Mouse (Mus musculus) liver, adult 2 months (tissue): Measurements from ENCODE around the gene Dio1. TPM values are rescaled to one million over a fixed set of nuclear protein-coding genes. Genes with fewer than 3 reads are reported as not detected.

ENCODE experiments used
- DNase-seq: peaks from one replicate; pipeline ENCODE4 v3.0.0-alpha.2; 2011; ENCODE audit warnings: low read depth, low spot score; ENCODE audit errors: extremely low read depth
- H3K27ac ChIP-seq: fragments of 200-500 bp; replicated peaks from 2 replicates; pipeline ENCODE4 v1.5.1; 2012; ENCODE audit warnings: low read depth, mild to moderate bottlenecking, control low read depth, inconsistent platforms, low read length; ENCODE audit not compliant: insufficient read depth
- H3K27me3 ChIP-seq: fragments of 200-500 bp; 2 replicates; pipeline ENCODE4 v1.6.1; 2012; ENCODE audit warnings: mild to moderate bottlenecking, moderate library complexity, low read length, inconsistent platforms; ENCODE audit not compliant: control insufficient read depth, insufficient read depth
- H3K36me3 ChIP-seq: fragments of 200-500 bp; 2 replicates; pipeline ENCODE4 v1.6.1; 2012; ENCODE audit warnings: low read length, inconsistent platforms; ENCODE audit not compliant: control insufficient read depth, insufficient read depth
- H3K4me1 ChIP-seq: fragments of 200-500 bp; 2 replicates; pipeline ENCODE4 v1.6.1; 2011; ENCODE audit warnings: low read length; ENCODE audit not compliant: control insufficient read depth, insufficient read depth
- H3K4me3 ChIP-seq: fragments of 200-500 bp; 2 replicates; pipeline ENCODE4 v1.5.1; 2011; ENCODE audit warnings: low read depth, mild to moderate bottlenecking, control low read depth, low read length, moderate library complexity; ENCODE audit not compliant: insufficient read depth
- H3K79me2 ChIP-seq: fragments of 200-500 bp; 2 replicates; pipeline ENCODE4 v1.6.1; 2012; ENCODE audit warnings: inconsistent platforms, mild to moderate bottlenecking, low read length, moderate library complexity; ENCODE audit not compliant: control insufficient read depth, insufficient read depth
- H3K9ac ChIP-seq: fragments of 200-500 bp; 2 replicates; pipeline ENCODE4 v1.6.1; 2012; ENCODE audit warnings: low read depth, mild to moderate bottlenecking, control low read depth, inconsistent platforms, low read length
- CTCF ChIP-seq: fragments of 200-500 bp; IDR thresholded peaks from 2 replicates; pipeline ENCODE4 v1.5.1; 2011; ENCODE audit warnings: low read depth, low read length, control low read depth
- POLR2A ChIP-seq: fragments of 200-500 bp; IDR thresholded peaks from 2 replicates; pipeline ENCODE4 v1.6.1; 2011; ENCODE audit warnings: low read length, control low read depth; ENCODE audit not compliant: insufficient read depth; ENCODE audit errors: extremely low read depth
- WGBS: fragments of 180-500 bp; shearing (Covaris S2); methylation state at CpG from one replicate; pipeline ENCODE4 v1.1.7; 2018; 5-methylcytosine and 5-hydroxymethylcytosine counted together
- polyA plus RNA-seq: library from polyadenylated mRNA; depleted of rRNA; stranded (reverse); fragments of >200 nt; gene quantifications from 2 replicates; pipeline ENCODE4 v1.2.3, GENCODE M21; 2012
- total RNA-seq: library from RNA; depleted of rRNA; stranded (reverse); fragments of >200 nt; gene quantifications from 2 replicates; pipeline ENCODE4 v1.2.3, GENCODE M21; 2014

The Dio1 gene
- total and polyA plus RNA-seq, 2 experiments = 153 to 378 TPM

- no peaks in the 10 kb centered on the region for H3K27me3 ChIP-seq
- no peak overlapping the region for H3K4me3 ChIP-seq
- H3K9ac ChIP-seq = no peak overlapping the region
- no peaks in the 10 kb centered on the region for H3K4me1 ChIP-seq
- peaks cover 7% of the 10 kb centered on the region; the same call in 1 of the 2 replicates for H3K36me3 ChIP-seq
- peak; percentile 46 for DNase-seq
- TF ChIP-seq CTCF = no peak
- no peak for TF ChIP-seq POLR2A
- H3K27ac ChIP-seq = no peak overlapping the region
- no peaks in the 10 kb centered on the region for H3K79me2 ChIP-seq
- WGBS = 83% methylated on average over 3 of the region's 3 CpGs
These were observed 21.3 kb downstream of the Dio1 start for GRCm38 (mm10) chr4:107285446-107286200.

- TF ChIP-seq POLR2A = no peak
- no peak for TF ChIP-seq CTCF
- no peaks in the 10 kb centered on the region for H3K27me3 ChIP-seq
- no peaks in the 10 kb centered on the region for H3K79me2 ChIP-seq
- no peak overlapping the region for H3K4me3 ChIP-seq
- no peaks in the 10 kb centered on the region for H3K4me1 ChIP-seq
- no peak overlapping the region for H3K9ac ChIP-seq
- no peak overlapping the region for H3K27ac ChIP-seq
- 92% methylated on average over 7 of the region's 7 CpGs for WGBS
- H3K36me3 ChIP-seq = peaks cover 3% of the 10 kb centered on the region; the same call in 1 of the 2 replicates
- DNase-seq = no peak
These were observed 26.0 kb downstream of the Dio1 start for GRCm38 (mm10) chr4:107280843-107281475.

- no peaks in the 10 kb centered on the region for H3K4me1 ChIP-seq
- DNase-seq = no peak
- 83% methylated on average over 8 of the region's 8 CpGs for WGBS
- H3K36me3 ChIP-seq = peaks cover 7% of the 10 kb centered on the region
- TF ChIP-seq POLR2A = no peak
- TF ChIP-seq CTCF = no peak
- H3K4me3 ChIP-seq = no peak overlapping the region
- no peaks in the 10 kb centered on the region for H3K27me3 ChIP-seq
- H3K9ac ChIP-seq = no peak overlapping the region
- H3K27ac ChIP-seq = no peak overlapping the region
- H3K79me2 ChIP-seq = no peaks in the 10 kb centered on the region
These were observed 28.7 kb downstream of the Dio1 start for GRCm38 (mm10) chr4:107278188-107278707.

- H3K4me3 ChIP-seq = no peak overlapping the region
- no peak overlapping the region for H3K27ac ChIP-seq
- no peak for DNase-seq
- H3K4me1 ChIP-seq = no peaks in the 10 kb centered on the region
- no peak overlapping the region for H3K9ac ChIP-seq
- no peaks in the 10 kb centered on the region for H3K27me3 ChIP-seq
- WGBS = 67% methylated on average over 5 of the region's 5 CpGs
- no peaks in the 10 kb centered on the region for H3K79me2 ChIP-seq
- H3K36me3 ChIP-seq = peaks cover 4% of the 10 kb centered on the region
- TF ChIP-seq CTCF (no peak), POLR2A (no peak)
These were observed 32.5 kb downstream of the Dio1 start for GRCm38 (mm10) chr4:107274511-107274910.

GRCm38 (mm10) chr4:107273683-107274082, 33.3 kb downstream of the Dio1 start:
- Histone ChIP-seq H3K27ac (no peak overlapping the region), H3K4me1 (no peaks in the 10 kb centered on the region), H3K9ac (no peak overlapping the region), H3K79me2 (no peaks in the 10 kb centered on the region), H3K4me3 (no peak overlapping the region), H3K27me3 (no peaks in the 10 kb centered on the region), H3K36me3 (peaks cover 4% of the 10 kb centered on the region)
- WGBS = 88% methylated on average over 4 of the region's 4 CpGs
- DNase-seq = no peak
- TF ChIP-seq CTCF (no peak), POLR2A (no peak)
